Mouse (Mus musculus): ENCODE results near the gene Rps27rt.
"Not testable (repeated sequence)": the region's sequence is repeated elsewhere in the genome, so short reads cannot be mapped to it uniquely, and the experiment has no call there.

The Rps27rt gene

DNA sequence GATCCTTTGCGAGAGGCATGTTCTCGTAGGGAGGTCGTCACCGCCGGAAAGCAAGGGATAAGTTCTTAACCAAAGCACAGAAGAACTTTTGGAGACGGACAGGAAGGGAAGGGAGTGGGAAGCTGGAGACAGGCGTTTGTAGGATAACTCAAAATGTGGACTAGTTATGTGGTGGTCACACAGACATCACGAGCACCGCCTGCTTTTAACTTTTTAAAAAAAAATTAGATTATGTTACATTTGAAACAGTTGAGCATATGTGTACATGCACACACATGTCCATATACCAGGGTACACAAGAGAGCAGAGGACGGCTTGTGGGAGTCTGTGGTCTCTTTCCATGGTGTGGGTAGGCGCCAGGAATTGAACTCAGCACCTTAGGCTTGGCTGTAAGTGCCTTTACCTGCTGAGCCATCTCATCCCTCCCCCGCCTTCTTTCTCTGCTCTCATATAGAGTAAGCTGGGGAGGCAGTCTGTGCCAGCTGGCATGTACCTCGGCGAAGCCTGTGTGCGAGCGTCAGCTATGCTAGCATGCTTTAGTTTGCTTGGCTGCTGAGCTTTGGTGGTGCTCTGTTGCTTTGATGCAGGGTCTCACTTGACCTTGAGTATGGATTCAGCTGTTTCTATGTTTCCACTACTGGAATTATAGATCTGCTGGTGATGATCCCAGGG, at the start of gene Rps27rt:
Gene Rps27rt (minus strand): TSS at position 51 of the 672 bp plus-strand sequence.
- in situ Hi-C loops (cut with MboI, MseI) = no loop called here

DNA sequence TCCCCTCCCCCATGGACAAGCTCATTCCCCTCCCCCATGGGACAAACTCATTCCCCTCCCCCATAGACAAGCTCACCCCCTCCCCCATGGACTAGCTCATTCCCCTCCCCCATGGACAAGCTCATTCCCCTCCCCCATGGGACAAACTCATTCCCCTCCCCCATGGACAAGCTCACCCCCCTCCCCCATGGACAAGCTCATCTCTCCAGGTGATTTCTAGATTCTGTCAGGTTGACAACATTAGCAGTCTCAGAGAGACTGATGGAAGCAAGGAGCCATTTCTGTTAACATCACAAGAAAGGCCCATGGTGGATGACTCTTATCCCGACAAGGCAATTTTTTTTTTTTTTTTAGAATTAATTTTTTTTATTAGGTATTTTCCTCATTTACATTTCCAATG, 48.5 kb upstream of the Rps27rt start:
- in situ Hi-C loops (cut with MboI, MseI) = not testable (repeated sequence)

DNA sequence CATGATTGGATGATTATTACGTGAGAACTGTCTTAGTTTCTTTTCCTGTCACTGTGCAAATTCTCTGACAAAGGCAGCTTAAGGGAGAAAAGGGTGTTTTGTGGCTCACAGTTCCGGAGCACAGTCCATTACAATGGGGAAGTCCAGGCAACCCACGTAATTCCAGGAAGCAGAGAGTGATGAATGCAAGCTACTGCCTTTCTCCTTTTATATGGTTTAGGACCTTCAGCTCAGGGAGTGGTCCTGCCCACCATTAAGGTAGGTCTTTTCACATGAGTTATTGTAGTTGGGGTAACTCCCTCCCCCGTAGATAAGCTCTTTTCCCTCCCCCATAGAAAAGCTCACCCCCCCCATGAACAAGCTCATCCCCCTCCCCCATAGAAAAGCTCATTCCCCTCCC, 48.0 kb upstream of the Rps27rt start:
- in situ Hi-C loops (cut with MboI, MseI) = no loop called here

DNA sequence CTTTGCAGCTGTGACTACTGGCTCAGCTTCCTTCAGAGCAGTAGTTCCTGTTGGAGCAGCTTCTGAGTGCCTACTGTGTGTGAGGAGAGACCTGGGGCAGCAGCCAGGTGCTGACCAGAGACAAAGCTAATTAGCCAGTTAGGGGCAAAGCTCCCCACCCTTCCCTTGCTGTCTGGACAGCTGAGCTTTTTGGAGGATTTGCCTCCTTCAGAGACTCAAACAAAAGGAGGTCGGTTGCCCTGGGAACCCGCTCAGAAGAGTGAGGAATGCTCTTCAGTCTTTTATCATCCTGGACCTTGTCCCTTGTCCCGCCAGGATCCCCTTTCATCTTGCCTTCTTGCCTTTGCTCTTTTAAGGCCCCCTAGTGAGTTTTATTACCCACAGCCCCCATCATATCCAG, 46.8 kb upstream of the Rps27rt start:
- in situ Hi-C loops (cut with MboI, MseI) = no loop called here

DNA sequence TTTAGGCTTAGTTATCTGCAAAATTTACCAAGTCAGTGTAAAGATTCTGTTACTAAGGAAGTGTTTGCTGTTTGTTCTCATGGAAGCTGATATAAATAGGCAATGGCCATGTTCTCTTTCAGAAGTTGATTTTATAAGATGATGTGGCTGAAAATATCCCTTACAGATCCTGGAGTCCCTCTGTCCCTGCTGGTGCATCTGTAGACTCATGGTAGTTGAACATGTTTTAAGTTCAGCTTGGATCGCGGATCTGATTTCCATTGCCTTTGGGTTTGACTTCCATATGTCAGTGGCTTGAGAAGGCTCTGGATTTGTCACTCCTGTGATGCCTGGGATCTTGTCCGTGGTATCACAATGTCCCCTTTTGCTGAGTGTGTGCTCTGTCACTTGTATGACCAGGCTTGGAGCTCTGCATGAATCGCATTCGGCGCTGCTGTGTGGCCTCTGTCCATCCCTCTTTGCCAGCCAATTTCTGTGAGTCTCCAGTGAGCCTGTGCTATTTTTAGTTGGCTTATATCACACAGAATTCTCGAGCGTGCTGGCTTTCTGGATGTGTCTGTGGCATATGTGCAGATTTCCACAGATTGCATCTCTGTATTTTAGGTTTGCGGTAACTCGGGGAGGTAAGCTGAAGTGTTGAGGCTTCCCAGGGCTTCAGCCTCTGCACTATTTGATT, 41.3 kb upstream of the Rps27rt start:
- in situ Hi-C loops (cut with MboI, MseI) = no loop called here

DNA sequence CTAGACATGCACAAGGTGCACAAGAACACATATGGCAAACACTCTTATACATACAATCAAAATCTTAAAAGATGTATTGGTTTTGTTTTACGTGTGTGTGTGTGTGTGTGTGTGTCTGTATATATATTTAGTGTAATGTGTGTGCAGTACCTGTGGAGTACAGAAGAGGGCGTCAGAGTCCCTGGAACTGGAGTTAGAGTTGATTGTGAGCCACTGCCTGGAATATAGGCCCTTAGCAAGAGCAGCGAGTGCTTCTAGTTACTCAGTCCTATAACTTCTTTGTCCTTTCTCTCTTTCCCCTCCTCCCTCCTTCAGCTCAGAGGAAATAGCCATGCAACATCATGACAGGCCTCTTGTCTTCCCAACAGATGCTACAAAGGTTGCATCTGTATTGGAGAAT, 40.6 kb upstream of the Rps27rt start:
- in situ Hi-C loops (cut with MboI, MseI) = no loop called here

DNA sequence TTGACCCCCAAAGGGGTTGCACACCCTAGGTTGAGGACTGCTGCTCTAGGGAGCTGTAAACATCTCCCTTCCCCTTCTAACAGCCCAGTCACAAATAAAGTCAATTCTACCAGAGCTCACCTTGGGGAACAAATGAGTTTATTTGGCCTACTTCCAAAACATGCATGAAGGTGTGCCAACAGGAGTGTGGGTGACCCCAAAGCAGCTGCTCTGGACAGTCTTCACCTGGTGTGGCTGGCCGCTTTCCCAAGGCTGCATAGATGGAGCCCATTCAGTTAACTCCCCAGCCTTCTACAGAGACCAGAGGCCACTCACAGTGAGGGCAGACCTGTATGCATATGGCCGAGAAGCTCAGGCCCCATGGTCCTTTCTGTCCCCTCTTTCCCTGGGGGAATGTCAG, 38.9 kb upstream of the Rps27rt start:
- in situ Hi-C loops (cut with MboI, MseI) = no loop called here

DNA sequence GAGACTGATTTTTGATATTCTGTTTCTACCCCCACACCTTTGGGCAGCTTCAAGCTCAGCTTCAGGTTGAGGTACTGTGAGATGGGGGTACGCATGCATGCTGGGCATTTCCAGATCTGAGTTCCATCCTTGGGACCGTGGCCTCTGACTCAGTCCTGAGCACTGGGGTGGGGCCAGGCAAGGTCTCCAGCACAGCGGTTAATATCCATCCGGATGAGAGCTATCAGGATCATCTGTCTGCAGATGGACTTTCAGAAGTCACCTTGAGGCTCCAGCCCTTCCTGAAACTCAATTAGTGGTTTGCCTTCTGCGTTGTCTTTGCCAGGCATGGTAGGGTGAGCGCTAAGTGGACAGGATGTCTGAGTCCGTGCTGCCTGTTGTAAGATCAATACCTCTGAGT, 37.6 kb upstream of the Rps27rt start:
- in situ Hi-C loops (cut with MboI, MseI) = no loop called here

DNA sequence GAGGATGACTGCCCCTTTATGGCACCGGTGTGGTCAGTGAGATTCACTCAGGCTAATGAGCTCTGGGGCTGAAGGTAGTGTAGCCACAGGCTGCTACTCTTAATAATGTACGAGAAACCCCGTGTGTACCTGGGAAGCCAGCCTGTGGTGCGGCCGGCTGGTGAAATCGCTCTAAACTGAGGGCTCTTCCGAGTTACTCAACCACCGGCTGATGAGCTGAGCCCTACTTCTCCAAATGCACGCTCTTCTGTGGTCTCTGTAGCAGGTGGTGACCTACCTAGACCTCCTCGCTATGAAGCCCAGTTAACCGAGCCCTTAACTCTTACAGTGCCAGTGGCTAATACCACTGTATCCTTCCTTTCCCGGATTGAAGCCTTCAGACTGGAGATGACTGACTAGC, 29.8 kb upstream of the Rps27rt start:
- in situ Hi-C loops (cut with MboI, MseI) = no loop called here

DNA sequence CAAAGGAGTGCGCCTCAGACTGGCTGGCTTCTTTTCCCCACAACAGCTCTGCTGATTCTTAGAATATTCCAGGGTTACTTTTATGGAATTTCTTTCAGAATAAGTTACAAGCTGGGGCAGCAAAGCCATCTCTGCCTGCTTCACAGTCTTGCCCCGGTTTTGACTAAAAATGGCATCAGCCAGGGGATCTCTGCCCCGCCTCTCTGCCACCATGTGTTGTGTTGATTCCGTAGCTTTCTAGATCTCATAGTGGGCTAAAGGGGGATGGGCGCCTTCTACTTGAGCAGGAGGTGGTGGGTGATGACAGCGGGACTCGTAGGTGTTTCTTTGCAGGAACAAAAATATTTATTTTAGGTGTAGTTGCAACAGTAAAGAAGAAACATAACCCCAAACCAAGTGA, 25.7 kb upstream of the Rps27rt start:
- in situ Hi-C loops (cut with MboI, MseI) = loop anchor here in 1 of 2 experiments (10.0 kb wide), 1 partner anchor 1637 kb away; no protein-coding TSS in a partner anchor

DNA sequence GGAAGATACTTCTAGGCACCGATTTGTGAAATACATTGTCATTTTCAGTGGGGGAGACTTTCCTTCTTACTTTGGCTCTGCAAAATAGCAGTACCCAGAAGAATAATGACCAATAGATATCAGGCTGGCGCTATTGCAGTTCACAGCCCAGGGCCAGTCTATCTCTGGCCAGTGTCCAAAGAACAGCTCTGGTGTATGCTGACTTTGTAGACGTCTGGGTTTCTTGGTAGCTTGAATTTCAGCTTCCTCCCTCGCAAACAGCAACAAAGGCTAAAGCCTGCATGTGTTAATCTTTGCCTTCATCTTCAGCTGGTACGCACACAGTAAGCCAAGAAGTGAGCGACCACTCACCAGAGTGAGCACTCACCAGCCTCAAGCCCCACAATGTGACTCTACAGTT, 25.2 kb upstream of the Rps27rt start:
- in situ Hi-C loops (cut with MboI, MseI) = loop anchor here in 1 of 2 experiments (10.0 kb wide), 1 partner anchor 1637 kb away; no protein-coding TSS in a partner anchor

DNA sequence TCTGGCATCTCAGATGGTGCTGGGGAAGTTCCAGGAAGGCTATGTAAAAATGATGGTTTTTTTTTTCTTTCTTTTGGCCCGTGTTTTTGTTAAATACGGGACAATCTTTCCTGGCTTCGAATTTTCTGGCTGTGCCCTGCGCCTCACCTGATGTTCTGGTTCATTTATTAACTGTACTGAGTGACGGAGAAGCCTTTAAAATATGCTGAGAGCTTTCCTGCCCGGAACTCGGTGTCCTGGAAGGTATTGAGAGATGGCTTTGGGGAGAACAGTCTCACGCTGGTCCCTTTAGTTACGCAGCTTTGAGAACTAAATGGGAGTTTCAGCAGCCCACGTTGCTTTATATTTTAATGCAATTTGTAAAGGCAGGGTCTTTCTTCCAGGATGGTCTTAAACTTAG, 22.9 kb upstream of the Rps27rt start:
- in situ Hi-C loops (cut with MboI, MseI) = loop anchor here in 1 of 2 experiments (10.0 kb wide), 1 partner anchor 1639 kb away; no protein-coding TSS in a partner anchor

DNA sequence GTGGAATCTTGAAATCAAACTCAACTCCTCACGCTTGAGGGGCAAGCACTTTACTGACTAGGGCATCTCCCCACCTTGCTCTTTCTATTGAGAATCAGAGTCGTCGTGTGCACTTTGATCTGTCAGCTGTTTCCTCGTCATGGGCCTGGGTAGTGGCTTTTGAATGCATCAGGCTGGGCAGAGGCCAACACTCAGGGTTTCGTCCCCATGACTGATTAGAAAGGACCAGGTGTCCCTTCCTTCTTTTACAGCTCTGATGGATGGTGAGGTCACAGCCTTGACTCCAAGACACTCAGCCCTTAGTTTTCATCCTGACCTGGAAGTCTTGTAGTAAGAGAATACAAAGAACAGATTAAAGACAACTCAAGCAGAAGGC, 17.2 kb upstream of the Rps27rt start:
- in situ Hi-C loops (cut with MboI, MseI) = loop anchor here in 1 of 2 experiments (10.0 kb wide), 1 partner anchor 1645 kb away; no protein-coding TSS in a partner anchor

DNA sequence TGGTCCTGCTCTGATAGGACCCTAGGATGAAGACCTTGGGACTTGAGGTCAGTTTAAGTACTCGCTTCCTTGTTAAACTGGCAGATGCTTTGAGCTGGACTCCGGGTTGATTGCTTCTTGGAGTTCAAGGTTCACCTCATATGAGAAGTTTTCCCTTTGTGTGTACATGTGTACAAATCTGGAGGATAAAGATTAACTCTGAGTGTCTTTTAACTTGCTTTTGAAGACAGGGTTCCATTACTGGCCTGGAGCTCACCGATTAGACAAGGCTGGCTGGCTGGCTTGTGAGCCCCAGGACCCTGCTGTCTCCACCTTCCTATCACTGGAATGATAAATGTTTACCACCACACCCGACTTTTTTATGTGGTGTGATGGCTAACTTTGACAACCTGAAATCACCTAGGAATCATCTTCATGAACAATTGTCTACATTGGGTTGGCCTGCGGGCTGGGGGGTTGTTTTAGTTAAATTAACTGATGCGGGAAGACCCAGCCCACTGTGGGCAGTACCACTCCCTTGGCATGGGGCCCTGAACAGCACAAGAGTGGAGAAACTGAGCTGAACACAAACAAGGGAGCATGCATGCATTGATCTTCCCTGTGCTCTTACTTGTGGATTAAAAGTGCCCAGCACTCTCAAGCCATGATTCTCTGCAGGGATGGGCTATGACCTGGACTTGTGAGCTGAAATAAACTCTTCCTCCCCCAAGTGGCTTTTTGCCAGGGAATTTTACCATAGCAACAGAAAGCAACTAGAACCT, 16.7 kb upstream of the Rps27rt start:
- in situ Hi-C loops (cut with MboI, MseI) = no loop called here

DNA sequence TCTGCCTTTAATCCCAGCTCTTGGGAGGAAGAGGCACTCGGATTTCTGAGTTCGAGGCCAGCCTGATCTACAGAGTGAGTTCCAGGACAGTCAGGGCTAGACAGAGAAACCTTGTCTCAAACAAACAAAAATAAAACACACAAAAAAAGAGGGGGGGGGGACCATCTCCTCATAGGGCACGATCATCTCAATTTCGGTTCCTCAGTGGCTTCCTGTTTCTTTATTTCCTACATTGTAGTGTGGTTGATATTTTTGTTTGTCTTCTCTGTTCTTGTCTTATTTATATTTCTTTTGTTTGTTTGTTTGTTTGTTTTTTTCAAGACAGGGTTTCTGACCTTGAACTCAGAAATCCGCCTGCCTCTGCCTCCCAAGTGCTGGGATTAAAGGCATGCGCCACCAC, 13.9 kb upstream of the Rps27rt start:
- in situ Hi-C loops (cut with MboI, MseI) = no loop called here

DNA sequence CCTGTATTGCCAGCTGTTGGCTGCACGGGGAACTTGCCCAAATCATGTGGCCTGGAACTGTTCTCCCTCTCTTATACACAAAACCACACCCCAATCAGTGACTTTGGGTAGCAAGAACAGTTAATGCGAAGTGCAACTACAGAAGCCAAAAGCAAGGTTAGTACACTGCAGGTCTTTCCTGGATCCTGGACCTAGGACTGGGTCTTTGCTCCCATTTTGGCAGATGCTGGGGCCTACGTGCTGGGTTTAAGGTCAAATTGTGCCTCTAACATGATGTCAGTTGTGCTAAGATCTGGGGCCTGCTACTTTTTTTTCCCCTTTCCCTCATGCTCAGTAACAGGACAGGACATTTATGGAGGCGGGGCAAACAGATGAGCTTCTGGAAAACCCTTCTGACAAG, 13.2 kb upstream of the Rps27rt start:
- in situ Hi-C loops (cut with MboI, MseI) = no loop called here

DNA sequence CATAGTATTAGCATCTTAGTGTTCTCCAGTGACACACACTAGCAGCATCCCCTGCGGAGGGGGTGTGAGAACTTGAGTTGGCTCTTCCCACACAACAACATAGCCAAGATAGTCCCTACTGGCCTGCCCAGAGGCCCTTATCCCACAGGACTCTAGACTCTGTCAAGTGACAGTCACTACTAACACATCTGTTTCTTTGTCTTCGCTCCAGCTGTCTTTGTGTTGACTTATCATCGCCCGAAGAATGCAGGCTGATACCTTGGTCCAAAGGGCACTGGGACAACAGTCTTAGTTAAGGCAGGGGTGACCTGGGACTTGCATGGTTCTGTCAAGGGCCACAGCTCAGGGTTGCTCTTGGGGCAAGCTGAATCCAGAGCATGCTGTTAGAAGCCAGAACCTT, 12.7 kb upstream of the Rps27rt start:
- in situ Hi-C loops (cut with MboI, MseI) = no loop called here

DNA sequence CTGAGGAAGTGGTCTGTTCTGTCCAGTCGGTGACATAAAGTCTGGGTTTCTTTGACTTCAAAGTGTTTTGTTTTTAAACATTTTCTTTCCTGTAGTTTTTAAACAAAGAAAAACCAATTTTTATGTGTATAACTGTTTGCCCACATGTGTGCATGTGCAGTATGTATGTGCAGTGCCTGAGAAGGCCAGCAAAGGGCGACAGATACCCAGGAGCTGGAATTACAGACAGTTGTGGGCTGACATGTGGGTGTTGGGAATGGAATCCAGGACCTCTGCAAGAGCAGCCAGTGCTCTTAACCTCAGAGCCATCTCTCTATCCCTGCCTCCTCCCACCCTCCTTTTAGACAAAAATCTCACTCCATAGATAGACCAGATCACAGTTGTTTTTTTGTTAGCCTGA, 10.0 kb upstream of the Rps27rt start:
- in situ Hi-C loops (cut with MboI, MseI) = no loop called here

DNA sequence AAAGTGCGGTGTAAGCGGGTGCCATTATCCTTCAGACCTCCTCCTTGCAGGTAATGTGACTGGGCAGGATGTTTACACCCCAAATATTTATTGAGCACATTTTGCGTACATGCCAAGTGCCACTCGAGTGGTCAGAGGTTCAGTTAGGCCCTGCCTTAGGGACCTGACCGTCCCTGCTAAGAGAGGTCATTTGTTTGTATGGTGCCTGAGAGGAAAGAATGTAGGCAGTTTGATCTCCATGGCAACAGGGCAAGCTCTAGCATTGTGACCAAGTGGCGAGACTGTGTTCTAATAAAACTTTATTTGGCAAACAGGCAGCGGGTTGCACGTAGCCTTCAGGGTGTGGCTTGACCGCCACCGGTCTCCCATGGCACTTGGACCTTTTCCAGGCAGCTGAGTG, 7.9 kb upstream of the Rps27rt start:
- in situ Hi-C loops (cut with MboI, MseI) = no loop called here

DNA sequence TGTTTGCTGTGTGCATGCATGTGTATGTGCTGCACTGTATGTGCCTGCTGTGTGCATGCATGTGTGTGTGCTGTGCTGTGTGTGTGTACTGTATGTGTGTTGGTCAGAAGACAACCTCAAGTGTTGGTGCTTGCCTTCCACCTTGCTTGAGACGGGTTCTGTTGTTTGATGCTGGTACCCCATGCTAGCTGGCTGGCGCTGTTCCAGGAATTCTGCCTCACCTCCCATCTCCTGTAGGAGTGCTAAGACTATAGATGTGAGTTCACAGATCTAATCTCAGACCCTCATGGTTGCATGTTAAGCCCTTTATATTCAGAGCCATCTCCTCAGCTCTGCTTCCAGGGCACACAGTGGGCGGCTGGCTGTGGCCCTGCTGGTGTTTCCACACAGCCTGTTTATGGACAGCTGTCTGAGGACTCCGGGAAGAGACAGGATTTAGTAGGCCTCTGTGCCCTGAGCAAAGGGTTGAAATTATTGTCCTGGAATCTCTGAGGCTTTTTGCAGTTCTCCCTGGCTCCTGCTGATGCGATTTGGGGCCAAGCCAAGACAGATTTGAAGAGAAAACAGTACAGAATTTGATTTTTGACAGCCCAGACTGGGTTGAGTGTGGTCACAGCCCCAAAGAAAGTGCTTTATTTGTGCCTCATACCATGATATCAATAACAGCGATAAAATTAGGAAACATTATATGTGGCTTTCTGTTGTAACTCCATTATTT, 6.2 kb upstream of the Rps27rt start:
- in situ Hi-C loops (cut with MboI, MseI) = no loop called here

DNA sequence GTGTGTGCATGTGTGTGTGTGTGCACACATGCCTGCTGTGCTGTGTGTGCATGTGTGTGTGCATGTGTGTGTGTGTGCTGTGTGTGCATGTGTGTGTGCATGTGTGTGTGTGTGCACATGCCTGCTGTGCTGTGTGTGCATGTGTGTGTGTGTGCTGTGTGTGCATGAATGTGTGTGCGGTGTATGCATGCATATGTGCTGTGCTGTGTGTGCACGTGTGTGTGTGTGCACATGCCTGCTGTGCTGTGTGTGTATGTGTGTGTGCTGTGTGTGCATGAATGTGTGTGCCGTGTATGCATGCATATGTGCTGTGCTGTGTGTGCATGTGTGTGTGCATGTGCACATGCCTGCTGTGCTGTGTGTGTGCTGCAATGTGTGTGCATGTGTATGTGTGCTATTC, 5.5 kb upstream of the Rps27rt start:
- in situ Hi-C loops (cut with MboI, MseI) = no loop called here

DNA sequence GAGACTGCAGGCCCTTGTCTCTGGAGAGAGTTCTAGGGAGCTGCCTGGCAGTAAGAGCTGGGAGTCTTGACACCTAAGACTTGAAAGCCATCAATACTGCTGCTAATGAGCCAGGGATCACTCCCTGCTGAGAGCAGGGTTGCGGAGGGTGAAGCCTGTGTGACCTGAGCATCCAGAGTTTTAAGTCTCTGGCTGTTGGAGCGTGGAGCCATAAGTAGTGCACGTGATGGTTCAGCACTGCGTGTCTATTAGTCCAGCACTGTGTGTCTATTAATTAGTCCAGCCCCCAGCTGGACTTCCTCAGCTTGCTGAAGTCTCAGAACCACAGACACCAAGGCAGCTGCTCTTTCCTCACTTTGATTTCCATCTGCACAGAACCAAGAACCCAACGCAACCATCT, 3.8 kb upstream of the Rps27rt start:
- in situ Hi-C loops (cut with MboI, MseI) = no loop called here
